ENCODE assay signal across 20 mouse cellular contexts in the genomic region with DNA sequence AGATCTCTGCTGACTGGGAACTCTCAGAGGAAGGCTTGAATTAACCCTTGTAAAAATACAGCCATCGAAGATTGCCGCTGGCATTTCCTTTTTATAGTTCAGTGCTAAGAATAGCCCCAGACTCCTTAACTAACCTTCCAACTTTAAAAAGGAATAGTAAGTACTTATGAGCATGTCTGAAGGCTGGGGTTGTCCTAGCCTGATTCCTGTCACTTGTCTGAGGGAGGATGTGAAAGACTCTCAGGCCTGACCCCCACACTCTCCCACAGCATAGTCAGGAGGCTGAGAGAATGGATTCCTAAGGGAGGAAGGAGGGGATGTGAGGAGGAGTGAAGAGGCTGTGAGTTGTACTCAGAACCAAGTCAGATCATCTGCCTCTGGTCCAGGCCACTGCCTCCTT. TPM values are rescaled to one million over a fixed set of nuclear protein-coding genes. Genes with fewer than 3 reads are reported as not detected.
DNase-seq lines count a peak whose midpoint lies in the region; ATAC-seq and TF ChIP-seq lines count a peak whose summit lies in the region.
"Had no signal": no experiment of that assay in that cellular context is flagged by ENCODE, and none has a peak within 500 bp of the region (broad histone marks: within the 10 kb centered on the region; RNA-seq: fewer than 3 reads in every experiment).

No protein-coding gene starts in this region.

- no peaks in the 10 kb centered on the region for H3K36me3 ChIP-seq in heart, embryonic 12.5 days
- H3K36me3 ChIP-seq in kidney, postnatal 0 days (ENCODE audit: insufficient read depth, low read length) = no peaks in the 10 kb centered on the region
- H3K36me3 ChIP-seq: embryonic facial prominence, embryonic 13.5 days; hindbrain, embryonic 15.5 days; limb, embryonic 15.5 days had no signal

- H3K9me3 ChIP-seq in heart, embryonic 12.5 days (replicated peaks) = 0 out of 2 replicates have a peak, but pooled peaks cover 2% of the 10 kb centered on the region
- no peaks in the 10 kb centered on the region for H3K9me3 ChIP-seq in kidney, postnatal 0 days (replicated peaks; ENCODE audit: low read length)
- H3K9me3 ChIP-seq: embryonic facial prominence, embryonic 13.5 days; hindbrain, embryonic 15.5 days; limb, embryonic 15.5 days had no signal

- intact Hi-C loops in heart, postnatal 25 days (cut with DNase I) = no loop called here

- H3K9ac ChIP-seq in heart, embryonic 12.5 days = no peak overlapping the region
- no peak overlapping the region for H3K9ac ChIP-seq in kidney, postnatal 0 days (ENCODE audit: low read depth, low read length)
- H3K9ac ChIP-seq: embryonic facial prominence, embryonic 13.5 days; hindbrain, embryonic 15.5 days; limb, embryonic 15.5 days had no signal

- TF ChIP-seq CTCF in kidney, postnatal 0 days (IDR thresholded peaks at IDR 0.05; ENCODE audit: low read depth) = no peak

- H3K4me1 ChIP-seq in heart, embryonic 12.5 days (replicated peaks) = peaks cover 16% of the 10 kb centered on the region
- H3K4me1 ChIP-seq in kidney, postnatal 0 days (replicated peaks; ENCODE audit: insufficient read depth, low read length) = no peaks in the 10 kb centered on the region

- WGBS in heart, embryonic 12.5 days = 7% methylated on average over 2 of the region's 2 CpGs
- 27% methylated on average over 2 of the region's 2 CpGs for WGBS in kidney, postnatal 0 days

- peak overlapping the region; percentile 51 for H3K27ac ChIP-seq in heart, embryonic 12.5 days (ENCODE audit: poor library complexity, severe bottlenecking)
- peak overlapping the region; percentile 54; the same call in 1 of the 2 replicates for H3K27ac ChIP-seq in kidney, postnatal 0 days
- H3K27ac ChIP-seq: embryonic facial prominence, embryonic 13.5 days; hindbrain, embryonic 15.5 days; left cerebral cortex, adult 2 months; limb, embryonic 15.5 days had no signal

- no peak for ATAC-seq in heart, embryonic 12.5 days (ENCODE audit: insufficient number of reproducible peaks, low FRiP score)
- no peak for ATAC-seq in kidney, postnatal 0 days (replicated peaks; ENCODE audit: low FRiP score, low read depth)
- ATAC-seq: activated CD4-positive, CD25-positive, alpha-beta regulatory T cell, adult 4 months; intestine, embryonic 16.5 days; Patski had no signal

- DNase-seq in heart, postnatal 25 days (ENCODE audit: low spot score) = no peak
- DNase-seq in kidney, postnatal 0 days (ENCODE audit: low spot score) = peak; percentile 66
- no peak for DNase-seq in kidney, adult 18-20 months
- peak; percentile 25 for DNase-seq in testis, postnatal 10 days (ENCODE audit: low spot score)
- DNase-seq in testis, postnatal 14 days (ENCODE audit: low spot score) = no peak
- no peak for DNase-seq in ovary, postnatal 14 days (ENCODE audit: low spot score)
- DNase-seq: adrenal gland, postnatal 25 days; cerebellum, adult 8-10 months; gastrocnemius, postnatal 14 days; lung, adult 18-20 months; spleen, adult 18-20 months had no signal

- peak overlapping the region; percentile 23; the same call in 1 of the 2 replicates for H3K4me2 ChIP-seq in heart, embryonic 12.5 days
- no peak overlapping the region for H3K4me2 ChIP-seq in kidney, postnatal 0 days (ENCODE audit: low read length)
- H3K4me2 ChIP-seq: embryonic facial prominence, embryonic 13.5 days; hindbrain, embryonic 15.5 days; limb, embryonic 15.5 days had no signal

- H3K27me3 ChIP-seq in heart, embryonic 12.5 days (replicated peaks) = no peaks in the 10 kb centered on the region
- no peaks in the 10 kb centered on the region for H3K27me3 ChIP-seq in kidney, postnatal 0 days (ENCODE audit: insufficient read depth, low read length)
- H3K27me3 ChIP-seq: embryonic facial prominence, embryonic 13.5 days; hindbrain, embryonic 15.5 days; limb, embryonic 15.5 days; Patski had no signal

- no peak overlapping the region for H3K4me3 ChIP-seq in heart, embryonic 12.5 days
- H3K4me3 ChIP-seq in kidney, postnatal 0 days (replicated peaks; ENCODE audit: low read depth, low read length) = no peak overlapping the region
- H3K4me3 ChIP-seq: embryonic facial prominence, embryonic 13.5 days; hindbrain, embryonic 15.5 days; left cerebral cortex, adult 2 months; limb, embryonic 15.5 days had no signal

RNA-seq across cellular contexts. Expression of a gene that starts 22.6 kb away (rescaled TPM):
- 3.4 and 4.0 TPM in 2 replicates for polyA plus RNA-seq in heart, embryonic 12.5 days (2016; fragmentation: Nextera tagmentation; extraction: Ambion mirVana)
- 1 to 10 TPM; 1.6 to 1.9 TPM for total RNA-seq in heart, postnatal 25 days (2021)
- 6.0 and 6.2 TPM in 2 replicates for polyA plus RNA-seq in kidney, postnatal 0 days (2015; fragmentation: Nextera tagmentation; extraction: Ambion mirVana)

RNA-seq across cellular contexts. Expression of a gene that starts 26.3 kb away (rescaled TPM):
- polyA plus RNA-seq in heart, embryonic 12.5 days (2016; fragmentation: Nextera tagmentation; extraction: Ambion mirVana) = 44.2 and 48.3 TPM in 2 replicates
- total RNA-seq in heart, postnatal 25 days (2021) = 10 to 100 TPM; 36.2 to 78.2 TPM
- 6.5 and 8.1 TPM in 2 replicates for polyA plus RNA-seq in kidney, postnatal 0 days (2015; fragmentation: Nextera tagmentation; extraction: Ambion mirVana)

RNA-seq across cellular contexts. Expression of a gene that starts 49.4 kb away (rescaled TPM):
- polyA plus RNA-seq in heart, embryonic 12.5 days (2016; fragmentation: Nextera tagmentation; extraction: Ambion mirVana) = 0.46 and 0.64 TPM in 2 replicates
- under 1 TPM; 0.18 to 0.25 TPM for total RNA-seq in heart, postnatal 25 days (2021)
- 0.18 and 0.26 TPM in 2 replicates for polyA plus RNA-seq in kidney, postnatal 0 days (2015; fragmentation: Nextera tagmentation; extraction: Ambion mirVana)
- total RNA-seq: common myeloid progenitor, adult 5-6 weeks had no signal
- polyA plus RNA-seq: activated CD4-positive, CD25-positive, alpha-beta regulatory T cell, adult 4 months; Patski had no signal

Comparison
In these comparisons a context has a peak if more than half of its experiments do, and no peak if none do; other contexts are left out.
1. DNase-seq: peak in kidney, postnatal 0 days (single experiment) and testis, postnatal 10 days (single experiment); none in heart, postnatal 25 days (single experiment), kidney, adult 18-20 months (single experiment), testis, postnatal 14 days (single experiment) and ovary, postnatal 14 days (single experiment).